Mouse (Mus musculus) T-cell, adult 2 months (primary cell): ENCODE results near the gene Simc1.

Experiments used
- DNase-seq: peaks from one replicate; pipeline ENCODE4 v3.0.0; 2022; ENCODE audit warnings: low spot score

The Simc1 gene

DNA sequence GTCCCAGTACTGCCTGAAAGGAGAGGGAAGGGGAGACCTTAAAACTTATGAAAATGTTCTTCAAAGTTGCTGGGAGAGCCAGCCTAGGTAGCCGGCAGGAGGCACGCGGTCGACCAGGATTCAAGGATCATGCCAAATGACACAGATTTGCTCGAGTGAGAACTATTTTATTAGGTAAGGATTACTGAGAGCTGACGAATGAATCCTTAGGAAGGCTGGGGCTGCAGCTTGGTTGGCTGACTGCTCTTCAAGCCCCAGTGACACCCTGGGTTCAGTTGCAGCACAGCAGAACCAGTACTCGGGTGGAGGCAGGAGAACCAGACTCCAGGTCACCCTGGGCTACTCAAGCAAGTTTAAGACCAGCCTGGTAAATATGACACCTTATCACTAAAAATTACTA lies 44.5 kb downstream of the Simc1 start:
- no peak for DNase-seq

DNA sequence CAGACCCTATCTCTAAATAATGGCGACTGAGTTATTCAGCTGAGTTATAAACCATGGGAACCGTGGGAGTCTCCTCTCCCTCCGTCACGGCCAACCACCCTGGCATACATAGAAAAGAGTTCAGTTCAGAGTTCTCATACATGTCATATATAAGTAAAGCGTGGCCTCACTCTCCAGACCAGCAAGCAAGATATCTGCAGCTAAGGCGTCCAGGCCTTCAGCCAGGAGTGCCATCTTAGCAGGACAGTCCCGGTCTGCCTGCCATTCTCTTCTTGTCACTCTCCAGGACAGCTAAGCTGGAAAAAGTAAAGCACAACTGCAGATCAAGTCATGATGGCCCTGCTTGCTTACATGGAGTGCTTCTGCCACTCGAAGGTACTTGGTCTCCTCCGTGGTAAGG lies 52.6 kb downstream of the Simc1 start:
- no peak for DNase-seq

DNA sequence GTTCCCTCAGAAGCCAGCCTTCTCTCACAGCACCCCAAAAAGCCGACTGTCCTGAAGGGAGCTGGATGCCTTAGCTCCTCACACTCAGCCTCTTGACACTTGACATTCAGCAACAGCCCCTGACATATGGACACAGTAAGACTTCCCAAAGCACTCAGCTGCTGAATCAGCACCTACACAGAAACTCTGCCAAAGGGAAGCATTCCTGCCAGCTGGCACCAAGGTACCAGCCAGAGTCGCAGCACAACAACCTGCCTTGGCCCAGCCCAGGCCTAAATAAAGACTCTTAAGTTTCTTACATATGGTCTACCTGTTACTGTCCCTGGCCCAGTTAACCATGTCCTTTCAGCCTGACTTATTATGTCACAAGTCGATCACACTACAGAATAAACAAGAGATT lies 53.2 kb downstream of the Simc1 start:
- DNase-seq, result no peak

DNA sequence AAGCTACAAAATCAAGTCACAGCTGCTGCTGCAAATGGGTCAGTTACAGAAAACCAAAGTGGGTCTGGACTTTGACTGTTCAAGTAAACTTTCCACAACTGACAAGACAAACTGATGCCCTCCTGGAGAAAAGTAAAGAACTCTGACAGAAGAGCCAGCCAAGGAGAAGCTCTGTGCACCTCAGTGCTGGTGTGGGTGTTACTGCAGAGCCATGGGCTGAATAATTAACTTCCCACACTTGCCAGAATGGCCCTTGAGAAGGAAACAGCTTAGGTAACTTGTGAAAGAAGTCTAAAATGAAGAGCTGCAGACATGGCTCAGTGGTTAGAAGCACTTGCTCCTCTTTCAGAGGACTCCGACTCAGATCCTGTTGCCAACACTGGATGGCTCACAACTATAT lies 54.1 kb downstream of the Simc1 start:
- no peak for DNase-seq

DNA sequence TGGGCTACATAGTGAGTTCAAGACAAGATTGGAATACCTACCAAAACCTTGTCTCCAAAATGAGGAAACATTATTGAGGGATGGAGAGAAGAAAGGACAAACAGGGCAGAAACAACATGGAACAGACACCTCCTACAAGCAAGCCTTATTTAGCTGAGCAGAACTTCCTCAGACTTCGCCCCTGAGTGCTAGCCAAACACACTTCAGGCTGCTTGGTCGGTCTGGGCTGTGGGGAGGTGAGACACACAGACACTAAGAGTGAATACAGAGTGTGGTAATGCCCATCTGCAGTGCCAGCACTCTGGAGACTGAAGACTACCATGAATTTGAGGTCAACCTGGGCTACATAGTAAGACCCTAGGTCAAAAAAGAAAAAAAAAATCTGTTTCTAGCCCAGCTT lies 56.1 kb downstream of the Simc1 start:
- no peak for DNase-seq

DNA sequence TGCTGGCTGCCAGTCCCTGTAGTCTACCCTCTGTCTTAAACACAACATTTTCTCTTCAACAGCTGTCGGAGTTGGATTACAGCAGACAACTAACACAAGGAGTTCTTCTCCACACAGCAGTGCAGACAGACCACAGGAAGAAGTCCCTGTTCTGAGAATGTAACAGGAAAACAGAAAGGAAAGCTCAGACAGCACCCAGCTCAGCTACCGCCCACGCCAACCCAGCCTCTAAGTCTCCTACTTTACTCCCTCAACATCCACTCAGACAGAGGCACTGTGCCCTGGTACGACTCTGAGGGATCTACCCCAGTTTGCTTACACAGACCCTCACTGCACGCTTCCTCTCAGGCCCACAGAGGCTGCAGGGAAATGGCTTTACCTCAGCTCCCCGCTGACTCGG lies 57.0 kb downstream of the Simc1 start:
- no peak for DNase-seq

DNA sequence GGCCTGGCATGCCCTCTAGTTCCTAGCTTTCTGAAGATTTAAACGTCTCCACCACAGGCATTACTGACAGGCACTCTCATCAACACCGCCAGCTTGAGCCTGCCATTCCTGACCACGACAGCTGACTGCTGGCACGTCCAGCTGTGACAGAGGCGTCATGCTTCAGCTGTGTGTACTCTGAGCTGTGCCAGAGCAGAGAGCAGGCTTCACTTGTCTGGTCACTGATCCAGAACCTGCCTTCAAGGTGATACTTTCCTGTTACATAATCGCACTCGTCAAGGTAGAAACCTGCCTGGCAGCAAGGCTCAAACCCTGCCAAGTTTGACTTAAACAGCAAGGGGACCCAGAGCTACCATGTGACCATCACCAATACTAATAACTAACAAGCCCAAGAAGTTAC lies 59.0 kb downstream of the Simc1 start:
- DNase-seq, result no peak

DNA sequence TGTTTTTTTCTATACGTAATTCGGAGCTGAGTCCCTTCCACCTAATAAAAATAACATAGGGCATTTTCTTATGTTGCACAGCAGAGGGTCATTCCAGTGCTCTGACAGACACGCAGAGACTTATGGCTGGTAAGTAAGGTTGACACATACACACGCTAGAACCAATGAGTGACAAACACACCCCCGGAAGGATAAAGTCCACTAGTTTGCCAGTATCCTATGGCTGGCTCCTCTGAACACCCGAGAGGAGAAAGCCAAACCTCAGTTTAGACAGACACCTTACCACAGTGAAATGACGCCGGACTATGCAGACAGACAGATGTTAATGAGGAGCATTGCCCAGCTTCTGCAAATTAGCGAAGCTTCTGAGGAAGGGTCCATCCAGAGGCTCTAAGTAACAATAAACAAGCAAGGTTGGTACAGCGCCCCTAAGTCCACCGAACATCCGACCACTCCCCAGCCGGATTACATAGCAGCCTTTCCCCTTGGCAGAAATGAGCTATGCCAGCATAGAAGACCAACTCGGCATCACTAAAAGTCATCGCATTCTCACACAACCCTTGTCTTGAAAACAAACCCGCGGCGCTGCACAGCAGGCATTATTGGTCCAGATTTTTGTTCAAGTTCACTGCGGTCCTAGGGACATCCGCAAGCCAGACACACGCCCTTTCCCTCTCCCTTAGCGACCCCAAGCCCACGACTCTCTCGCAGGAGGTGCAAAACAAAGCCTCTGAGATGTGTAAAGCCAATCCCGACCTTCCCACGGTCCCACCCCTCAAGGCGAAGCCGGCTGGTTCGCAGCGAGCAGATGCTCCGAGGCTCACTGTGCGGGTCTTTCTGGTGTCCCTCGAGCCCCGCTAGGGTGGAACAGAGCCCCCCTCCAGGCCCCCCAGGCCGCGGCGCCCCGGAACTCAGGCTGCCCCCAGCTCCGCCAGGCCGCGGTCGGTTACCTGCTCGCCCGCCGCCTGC lies 60.9 kb downstream of the Simc1 start:
- DNase-seq, result no peak

DNA sequence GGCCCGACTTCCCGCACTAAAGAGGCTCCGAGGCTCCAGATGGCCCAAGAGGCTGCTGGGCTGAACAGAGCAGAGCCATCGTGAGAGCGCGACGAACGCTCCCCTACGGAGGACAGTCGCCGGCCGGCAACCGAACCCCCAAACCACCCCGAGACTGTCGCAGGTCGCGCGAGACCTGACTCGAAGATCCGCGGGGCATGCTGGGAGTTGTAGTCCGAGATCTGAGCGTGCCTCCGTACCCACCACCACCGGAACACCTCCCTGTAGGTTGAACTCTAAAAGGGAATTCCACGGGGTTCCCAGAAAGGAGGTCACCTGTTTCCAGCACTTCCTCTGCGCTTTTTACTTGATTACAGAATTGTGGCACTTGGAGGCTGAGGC lies 61.6 kb downstream of the Simc1 start, which contains the start of gene 4833439L19Rik:
TSS of gene 4833439L19Rik (minus strand) at position 235 of the 381 bp plus-strand sequence.
- peak; percentile 93 for DNase-seq

DNA sequence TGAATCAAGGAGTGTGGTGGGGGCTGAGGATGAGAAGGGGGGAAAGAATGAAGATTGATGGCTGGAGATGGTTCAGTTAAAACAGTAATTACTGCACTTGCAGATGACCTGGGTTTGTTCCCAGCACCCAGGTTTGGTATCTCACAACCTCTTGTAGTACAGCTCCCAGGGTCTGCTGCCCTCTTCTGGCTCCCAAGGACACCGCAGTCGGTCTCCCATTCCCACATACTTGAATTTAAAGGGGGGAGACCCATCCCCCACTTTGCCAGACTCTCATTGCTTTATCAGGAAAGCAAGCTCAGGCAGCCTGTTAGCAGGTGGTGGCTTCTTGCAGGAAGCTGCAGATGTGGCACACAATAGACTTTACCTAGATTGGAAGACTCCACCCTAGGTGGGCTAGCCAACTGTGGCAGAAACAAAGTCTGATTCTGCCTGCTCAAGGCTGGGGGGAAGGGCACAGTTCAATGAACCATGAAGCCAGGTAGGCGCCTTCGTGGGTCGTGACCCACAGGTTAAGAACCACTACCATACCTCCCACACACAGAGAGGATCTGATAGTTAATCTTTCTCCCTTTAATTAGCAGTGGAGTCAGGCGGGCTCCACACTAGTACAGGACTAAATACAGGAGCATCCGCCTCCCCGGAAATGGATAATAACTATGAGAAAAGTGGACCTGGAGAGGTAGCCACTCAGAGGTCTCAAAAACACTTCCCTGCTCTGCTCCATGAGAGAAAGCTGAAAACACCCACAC lies 62.2 kb downstream of the Simc1 start:
- no peak for DNase-seq

DNA sequence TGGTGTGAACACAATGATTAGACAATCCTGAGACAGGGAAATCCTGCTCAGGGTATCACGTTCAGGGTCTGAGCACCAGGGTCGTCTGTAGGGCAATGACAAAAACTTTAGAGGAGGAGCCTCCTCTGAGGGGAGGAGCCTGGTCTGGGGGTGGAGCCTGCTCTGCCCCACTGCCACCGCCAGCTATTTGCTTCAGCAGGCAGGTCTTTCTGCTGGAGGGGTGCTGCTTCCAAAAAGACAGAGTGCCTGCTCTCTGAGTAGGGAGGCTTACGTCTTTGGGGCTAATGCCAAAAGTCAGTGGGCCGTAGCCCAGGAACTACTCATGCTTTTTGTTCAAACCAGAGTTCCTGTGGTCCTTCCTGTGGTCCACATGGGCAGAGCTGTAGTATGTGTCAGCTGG lies 64.8 kb downstream of the Simc1 start:
- DNase-seq, result peak; percentile 8

DNA sequence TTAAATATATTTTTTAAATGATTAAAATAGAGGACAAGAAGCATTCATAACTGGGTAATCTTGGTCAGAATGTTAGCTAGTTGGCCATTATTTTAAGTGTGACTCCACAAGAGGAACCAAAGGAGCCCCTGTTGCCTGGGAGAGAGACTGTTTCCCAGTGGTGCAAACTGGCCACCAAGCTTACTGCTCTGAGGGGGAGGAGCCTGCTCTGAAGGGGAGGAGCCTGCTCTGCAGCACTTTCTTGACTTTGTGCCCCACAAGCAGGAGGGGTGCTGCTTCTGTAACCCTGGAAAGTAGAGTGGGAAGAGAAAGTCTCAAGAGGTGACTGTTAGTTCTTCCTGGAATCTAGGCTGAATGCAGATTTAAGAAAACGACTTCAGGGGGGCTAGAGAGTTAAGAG lies 65.7 kb downstream of the Simc1 start:
- no peak for DNase-seq

DNA sequence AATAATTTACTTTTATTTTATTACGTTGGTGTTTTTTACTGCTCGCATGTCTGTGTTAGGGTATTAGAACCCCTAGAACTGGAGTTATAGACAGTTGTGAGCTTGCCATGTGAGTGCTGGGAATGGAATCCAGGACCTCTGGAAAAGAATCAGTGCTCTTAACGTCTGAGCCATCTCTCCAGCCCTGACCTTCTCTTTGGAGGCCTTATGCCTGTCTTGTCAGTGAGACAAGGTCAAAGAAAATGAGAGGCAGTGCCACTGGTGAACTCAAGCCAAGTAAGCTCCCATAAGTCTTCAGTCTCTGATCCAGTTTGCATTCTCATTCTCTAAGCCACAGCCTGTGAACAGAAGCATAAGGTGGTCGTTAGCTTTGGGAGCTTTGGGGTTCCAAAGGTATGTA lies 67.2 kb downstream of the Simc1 start:
- no peak for DNase-seq

DNA sequence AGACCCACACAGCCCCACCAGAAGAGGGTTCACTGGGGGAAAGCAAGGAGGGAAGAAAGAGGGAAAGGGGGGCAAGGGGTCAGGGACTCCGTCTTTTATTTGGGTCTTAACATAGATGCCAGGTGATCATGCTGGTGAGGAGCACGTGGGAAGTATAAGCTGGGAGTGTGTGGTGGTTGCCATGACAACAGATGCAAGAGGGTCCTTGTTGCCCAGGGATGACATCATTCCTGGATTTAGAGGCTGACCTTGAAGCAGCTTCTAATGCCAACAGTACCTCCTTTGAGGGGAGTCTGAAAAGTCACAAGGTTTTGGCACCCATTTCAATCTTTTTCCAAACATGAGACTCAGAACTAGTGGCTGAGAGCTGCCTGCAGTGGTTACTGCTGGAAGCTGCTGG lies 68.1 kb downstream of the Simc1 start:
- DNase-seq, result no peak

DNA sequence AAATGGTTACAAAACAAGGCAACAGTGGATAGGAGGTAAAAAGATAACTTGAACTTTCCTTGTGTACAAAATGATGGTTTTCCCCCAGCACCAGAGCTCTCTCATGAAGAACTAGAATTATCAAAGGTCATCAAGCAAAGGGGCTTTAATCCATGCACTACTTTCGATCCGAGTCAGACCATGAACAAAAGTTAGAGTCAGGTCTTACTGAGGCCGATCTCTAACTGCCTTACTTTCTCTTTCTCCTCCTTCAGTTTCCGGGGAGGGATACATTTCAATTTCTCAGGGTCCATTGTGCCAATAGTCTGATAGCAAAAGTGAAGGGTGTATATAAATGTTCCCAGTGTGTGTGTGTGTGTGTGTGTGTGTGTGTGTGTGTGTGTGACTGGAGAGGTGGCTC lies 69.0 kb downstream of the Simc1 start:
- no peak for DNase-seq

DNA sequence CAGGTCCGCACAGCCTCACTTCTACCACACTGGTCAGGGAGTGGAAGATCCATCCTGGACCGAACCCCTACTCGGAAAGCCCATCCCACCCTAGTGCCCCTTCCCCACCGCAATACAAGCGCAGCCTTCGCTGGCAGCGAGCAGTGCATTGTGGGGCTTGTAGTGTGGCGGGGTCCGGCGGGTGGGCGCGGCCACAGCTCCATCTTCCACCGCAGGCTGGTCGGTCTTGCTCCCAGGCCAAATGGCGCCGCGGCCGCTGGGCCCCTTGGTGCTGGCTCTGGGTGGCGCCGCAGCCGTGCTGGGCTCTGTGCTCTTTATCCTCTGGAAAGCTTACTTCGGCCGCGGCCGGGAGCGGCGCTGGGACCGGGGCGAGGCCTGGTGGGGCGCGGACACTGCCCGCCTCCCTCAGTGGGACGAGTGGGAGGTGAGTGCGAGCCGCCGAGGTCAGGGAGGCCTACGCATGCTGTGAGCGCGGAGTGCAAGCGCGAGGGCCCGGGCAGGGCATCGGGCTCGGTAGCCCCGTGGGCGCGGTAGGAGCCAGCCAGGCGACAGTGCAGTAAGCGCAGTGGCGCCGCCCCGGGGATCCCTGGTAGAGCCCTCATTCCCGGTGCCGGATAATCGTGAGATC lies 71.4 kb downstream of the Simc1 start, which contains the start of gene Arl10:
TSS of gene Arl10 (plus strand) at position 162 of the 628 bp plus-strand sequence.
- peak; percentile 30 for DNase-seq

DNA sequence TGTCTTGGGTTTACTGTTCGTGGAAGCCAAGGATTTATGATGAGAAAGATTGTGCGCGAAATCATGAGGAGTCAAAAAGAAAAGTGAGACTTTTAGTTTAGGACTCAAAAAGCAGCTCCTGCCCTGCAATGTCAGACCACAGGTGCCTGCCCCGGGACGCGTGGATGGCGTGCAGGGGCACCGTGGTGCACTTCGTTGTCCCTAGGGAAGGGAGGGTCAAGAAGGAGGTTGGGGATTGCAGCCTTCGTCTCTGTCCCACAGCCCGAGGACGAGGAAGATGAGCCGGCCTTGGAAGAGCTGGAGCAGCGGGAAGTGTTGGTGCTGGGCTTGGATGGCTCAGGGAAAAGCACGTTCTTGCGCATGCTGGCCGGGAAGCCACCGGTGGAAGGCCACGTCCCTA lies 71.9 kb downstream of the Simc1 start:
- DNase-seq, result no peak

DNA sequence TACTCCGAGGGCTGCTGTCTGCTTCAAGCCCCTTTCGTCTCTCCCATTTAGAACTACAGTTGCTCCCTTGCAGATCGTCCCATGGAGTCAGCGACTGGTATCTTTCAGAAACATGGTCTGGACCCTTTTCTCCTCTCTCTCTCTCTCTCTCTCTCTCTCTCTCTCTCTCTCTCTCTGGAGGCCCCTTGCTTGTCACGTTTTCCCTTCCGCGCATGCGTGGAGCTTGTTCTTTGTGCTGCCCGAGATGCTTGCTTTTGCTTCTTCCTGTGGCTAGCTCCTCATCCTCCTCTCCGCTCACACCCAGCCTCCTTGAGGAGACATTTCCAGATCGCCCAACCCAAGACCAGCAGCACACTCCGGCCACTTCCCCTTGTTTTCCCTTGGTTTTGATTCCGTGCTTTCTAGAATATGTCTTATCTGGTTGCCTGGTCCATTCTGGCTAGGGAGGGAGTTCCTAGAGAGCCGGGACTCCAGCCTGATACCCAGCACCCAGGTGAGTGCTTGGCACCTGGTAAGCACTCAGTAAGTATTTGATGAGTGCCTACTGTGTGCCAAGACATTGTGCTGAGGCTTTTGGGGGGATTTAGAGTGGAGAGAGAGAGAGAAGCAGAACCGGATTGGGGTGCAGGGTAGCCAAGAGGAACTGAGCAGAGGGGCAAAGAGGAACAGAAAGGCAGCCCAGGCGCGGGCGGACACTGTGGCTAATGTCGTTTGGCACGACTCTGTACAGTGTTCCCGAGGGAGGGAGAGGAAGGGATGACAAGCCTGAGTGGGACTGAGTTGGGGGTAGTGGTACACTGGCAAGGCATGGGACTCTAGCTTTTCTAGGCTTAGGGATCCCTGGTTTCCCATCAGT lies 74.3 kb downstream of the Simc1 start:
- no peak for DNase-seq

DNA sequence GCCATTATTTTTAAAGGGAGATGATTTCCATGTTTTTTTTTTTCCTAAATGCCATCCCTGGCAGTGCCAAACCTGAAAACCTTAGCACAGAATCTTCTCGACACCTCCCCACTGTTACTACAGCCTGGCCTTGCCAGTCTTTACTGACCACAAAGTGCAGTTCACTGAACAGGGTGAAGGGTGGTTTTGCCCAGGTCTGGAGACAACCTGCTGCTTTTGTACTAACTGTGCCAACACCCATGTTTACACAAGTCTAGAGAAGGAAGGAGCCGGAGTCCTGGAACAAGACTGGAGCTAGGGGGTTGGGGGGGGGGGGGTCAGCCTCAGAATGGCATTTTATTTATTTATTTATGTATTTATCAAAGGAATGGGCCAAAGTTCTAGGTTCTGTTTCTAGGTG lies 77.8 kb downstream of the Simc1 start:
- no peak for DNase-seq

DNA sequence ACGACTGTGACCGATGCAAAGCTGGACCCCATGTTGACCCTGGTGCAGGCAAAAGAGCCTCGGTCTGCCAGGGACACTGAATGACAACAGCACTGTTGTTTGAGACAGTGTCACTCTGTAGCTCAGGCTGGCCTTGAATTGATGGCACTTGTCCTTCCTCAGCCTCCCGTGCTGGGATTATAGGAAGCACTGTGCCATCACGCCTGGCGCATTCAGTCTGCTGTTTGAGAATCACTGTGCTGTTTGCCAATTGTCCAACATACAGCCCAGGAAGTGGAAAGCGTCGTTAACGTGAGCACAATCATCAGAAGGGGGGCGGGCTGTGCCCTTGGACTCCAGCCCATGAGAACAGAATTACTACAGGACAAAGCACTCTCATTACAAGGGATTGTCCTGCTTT lies 78.5 kb downstream of the Simc1 start:
- DNase-seq, result no peak

DNA sequence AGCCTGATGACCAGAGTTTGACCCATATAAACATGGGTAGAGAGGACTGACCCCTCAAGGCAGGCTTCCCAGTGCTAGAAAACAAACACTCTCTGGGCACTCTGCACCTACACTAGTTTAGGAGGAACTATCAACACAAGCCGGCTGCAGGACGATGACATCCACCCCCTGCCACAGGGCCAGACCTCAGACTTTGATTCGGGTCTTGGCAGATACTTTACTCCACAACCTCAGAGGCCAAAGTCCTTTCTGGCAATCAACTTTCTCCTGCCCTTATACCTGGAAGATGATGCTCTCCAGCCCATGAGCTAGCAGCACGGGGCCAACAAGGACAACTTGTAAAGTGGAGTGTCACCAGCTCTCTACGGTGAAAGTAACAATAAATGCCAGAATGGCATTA lies 79.3 kb downstream of the Simc1 start:
- no peak for DNase-seq

DNA sequence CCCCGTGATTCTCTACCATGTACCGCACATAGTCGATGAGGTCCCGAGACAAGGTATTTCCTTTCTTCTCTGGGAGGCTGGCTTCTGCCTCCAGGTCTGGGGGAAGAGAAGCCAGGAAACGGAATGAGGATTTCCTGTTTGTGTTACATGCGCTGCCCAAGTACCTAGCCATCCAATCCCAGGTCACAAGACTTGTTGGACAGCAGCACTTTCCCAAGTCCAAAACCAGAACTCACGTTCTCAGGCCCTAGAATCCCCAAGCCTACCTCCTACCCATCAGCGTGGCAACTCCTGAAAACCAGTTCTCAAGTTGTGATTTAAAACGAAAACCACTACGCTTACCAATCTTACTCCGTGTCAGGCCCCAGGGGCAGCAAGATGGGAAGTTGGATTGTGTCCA lies 82.3 kb downstream of the Simc1 start:
- DNase-seq, result no peak
